Mouse (Mus musculus): Measurements from ENCODE around the gene Ccdc71.

DNA sequence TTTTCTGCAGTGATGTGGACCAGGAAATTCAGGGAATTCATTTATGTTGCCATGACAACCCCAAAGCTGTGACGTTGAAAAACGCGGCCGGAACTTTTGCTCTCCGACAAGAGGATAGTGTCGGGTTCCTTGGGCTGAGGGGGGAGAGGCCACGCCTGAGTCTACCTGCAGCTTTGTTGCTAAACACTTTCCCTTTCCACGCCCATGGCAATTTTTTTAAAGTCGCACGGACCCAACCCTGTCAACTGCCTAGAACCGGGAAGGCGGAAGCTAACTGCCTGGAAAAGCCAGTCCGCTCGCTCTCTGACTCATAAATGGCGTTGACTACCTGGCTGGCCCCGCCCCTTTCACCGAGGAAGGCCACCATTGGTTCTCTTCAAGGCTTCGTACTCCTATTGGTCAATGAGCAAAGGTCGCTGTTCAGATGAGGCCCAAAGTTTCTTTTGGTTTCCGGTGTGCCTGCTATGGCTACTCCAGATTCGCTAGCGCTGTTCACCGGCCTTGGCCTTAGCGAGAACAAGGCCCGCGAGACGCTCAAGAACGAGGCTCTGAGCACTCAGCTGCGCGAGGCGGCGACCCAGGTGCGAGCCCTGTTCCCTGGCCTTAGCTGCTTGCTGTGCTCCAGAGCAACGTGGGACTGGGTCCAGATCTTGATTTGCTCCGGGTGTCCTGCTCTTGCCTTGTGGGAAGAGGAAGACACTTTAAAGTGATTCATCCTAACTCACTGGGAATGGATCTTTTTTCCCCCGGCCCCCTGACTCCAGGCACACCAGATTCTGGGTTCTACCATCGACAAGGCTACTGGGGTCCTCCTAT is 47.5 kb downstream of the Ccdc71 start, which contains the start of gene Qars:
- TF ChIP-seq ZMIZ1 (IDR thresholded peaks at IDR 0.05; ENCODE audit: low read depth, low read length) (peak; percentile 63), JUND (conservative IDR thresholded peaks at IDR 0.05; ENCODE audit: low read depth, low read length) (no peak), SIN3A (IDR thresholded peaks at IDR 0.05; ENCODE audit: low read length) (peak; percentile 97), CTCF (conservative IDR thresholded peaks at IDR 0.05 in 1 of 2, IDR thresholded peaks at IDR 0.05 in 1 of 2; ENCODE audit: low read depth in 2 of 2, low read length in 2 of 2) (no peak), NRF1 (IDR thresholded peaks at IDR 0.05; ENCODE audit: low read depth, low read length) (peak; percentile 49), KAT2A (IDR thresholded peaks at IDR 0.05; ENCODE audit: insufficient replicate concordance, low read length) (no peak), UBTF (IDR thresholded peaks at IDR 0.05; ENCODE audit: low read depth, low read length) (no peak), EP300 (IDR thresholded peaks at IDR 0.05; ENCODE audit: low read length) (no peak), POLR2A (IDR thresholded peaks at IDR 0.05; ENCODE audit: low read depth, low read length) (peak; percentile 91), CHD2 (IDR thresholded peaks at IDR 0.05; ENCODE audit: low read length) (peak; percentile 63; the same call in 1 of the 2 replicates), MAX (IDR thresholded peaks at IDR 0.05; ENCODE audit: low read length) (peak; percentile 75; the same call in 1 of the 2 replicates), ZNF384 (IDR thresholded peaks at IDR 0.05; ENCODE audit: low read depth, low read length) (peak; percentile 83; the same call in 1 of the 2 replicates)
